Mouse (Mus musculus): ENCODE results near the gene Rrp7a.

- TF ChIP-seq TAL1 (conservative IDR thresholded peaks at IDR 0.05; ENCODE audit: low read depth, low read length), result no peak
- peak; percentile 86 for TF ChIP-seq CTCF (IDR thresholded peaks at IDR 0.05; ENCODE audit: low read depth, low read length)
- no peak for TF ChIP-seq GATA1 (IDR thresholded peaks at IDR 0.05; ENCODE audit: borderline replicate concordance, low read length)
- no peak for TF ChIP-seq GATA2 (IDR thresholded peaks at IDR 0.05; ENCODE audit: borderline replicate concordance, low read depth, low read length)
- TF ChIP-seq POLR2AphosphoS5 (IDR thresholded peaks at IDR 0.05; ENCODE audit: insufficient replicate concordance, low read depth, low read length), result no peak
Measured at GRCm38 (mm10) chr15:83156929-83157666, 34.5 kb upstream of the Rrp7a start.
